Mouse (Mus musculus) hindbrain, embryonic 11.5 days (tissue): Measurements from ENCODE around the gene Ddx18. TPM values are rescaled to one million over a fixed set of nuclear protein-coding genes. Genes with fewer than 3 reads are reported as not detected.

Source experiments
- ATAC-seq: fragments of 200-750 bp; cut with Nextera tagmentation; 2 replicates; pipeline ENCODE4 v1.8.0; 2017; ENCODE audit warnings: mild to moderate bottlenecking, moderate TSS enrichment, moderate library complexity; ENCODE audit not compliant: low FRiP score
- DNase-seq: peaks from one replicate; pipeline ENCODE4 v3.0.0-alpha.2; 2015; ENCODE audit warnings: low spot score
- H3K27ac ChIP-seq: fragments of 300-500 bp; sonication (generic); 2 replicates; pipeline ENCODE4 v1.5.1; 2014; ENCODE audit warnings: mild to moderate bottlenecking, low read depth, low read length
- H3K27me3 ChIP-seq: fragments of 300-500 bp; sonication (generic); 2 replicates; pipeline ENCODE4 v1.6.1; 2014; ENCODE audit warnings: mild to moderate bottlenecking, low read length, moderate library complexity, mixed read lengths; ENCODE audit not compliant: control insufficient read depth, insufficient read depth
- H3K36me3 ChIP-seq: fragments of 300-500 bp; sonication (generic); 2 replicates; pipeline ENCODE4 v1.6.1; 2014; ENCODE audit warnings: mild to moderate bottlenecking, low read length, moderate library complexity, mixed read lengths; ENCODE audit not compliant: control insufficient read depth, insufficient read depth
- H3K4me1 ChIP-seq: fragments of 300-500 bp; sonication (generic); replicated peaks from 2 replicates; pipeline ENCODE4 v1.6.1; 2014; ENCODE audit warnings: low read length, mixed read lengths; ENCODE audit not compliant: control insufficient read depth, insufficient read depth
- H3K4me2 ChIP-seq: fragments of 300-500 bp; sonication (generic); replicated peaks from 2 replicates; pipeline ENCODE4 v1.6.1; 2014; ENCODE audit warnings: mild to moderate bottlenecking, low read depth, low read length
- H3K4me3 ChIP-seq: fragments of 300-500 bp; sonication (generic); 2 replicates; pipeline ENCODE4 v1.5.1; 2014; ENCODE audit warnings: low read depth, low read length
- H3K9ac ChIP-seq: fragments of 300-500 bp; sonication (generic); 2 replicates; pipeline ENCODE4 v1.6.1; 2014; ENCODE audit warnings: low read depth, low read length
- H3K9me3 ChIP-seq: fragments of 300-500 bp; sonication (generic); 2 replicates; pipeline ENCODE4 v1.6.1; 2016; ENCODE audit warnings: low read length; ENCODE audit not compliant: control insufficient read depth
- WGBS: fragments of 180-500 bp; shearing (Covaris S2); extraction: QIAGEN DNeasy Blood & Tissue Kit; methylation state at CpG from one replicate; pipeline ENCODE4 v1.1.7; 2014; 5-methylcytosine and 5-hydroxymethylcytosine counted together
- polyA plus RNA-seq: library from polyadenylated mRNA; unstranded; fragments of >200 nt; fragmentation: Nextera tagmentation; extraction: Ambion mirVana; gene quantifications from 2 replicates; pipeline ENCODE4 v1.2.1, GENCODE M21; 2014

Ddx18 gene
- polyA plus RNA-seq, 1 experiment from 2014 or later: 70.2 TPM

DNA sequence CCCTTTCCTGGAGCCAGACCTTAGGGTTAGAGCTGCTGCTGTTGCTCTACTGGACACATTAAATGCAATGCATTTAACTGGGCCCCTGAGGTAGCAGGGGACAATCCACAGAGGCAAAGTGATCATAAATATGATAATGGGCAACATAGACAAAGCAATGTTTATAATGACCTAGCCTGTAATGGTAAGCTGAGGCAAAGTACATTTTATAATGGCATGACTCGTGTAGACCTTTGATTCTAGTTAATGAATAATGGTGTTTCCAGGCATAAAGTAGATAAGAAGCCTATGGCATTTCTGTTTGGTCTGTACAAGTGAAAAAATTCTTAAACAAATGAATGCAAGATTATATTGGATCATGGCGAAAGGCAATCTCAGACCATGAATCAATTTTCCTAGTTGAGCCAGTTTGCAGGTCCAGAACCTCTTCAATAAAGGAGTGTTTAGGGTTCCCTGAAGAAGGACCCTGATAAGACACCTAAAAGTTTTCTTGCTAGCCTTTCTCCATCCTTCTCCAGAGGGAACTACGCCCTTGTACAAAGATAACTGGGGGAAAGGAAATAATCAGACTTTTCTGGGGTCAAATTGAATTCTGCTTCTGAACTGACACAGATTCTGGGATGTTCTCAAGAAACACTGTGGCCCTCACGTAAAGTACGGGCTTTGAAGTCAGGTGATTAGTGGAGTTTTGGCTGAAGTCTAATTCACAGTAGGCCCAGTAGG, 13.5 kb upstream of the Ddx18 start:
- DNase-seq (no peak), ATAC-seq (no peak)
- H3K4me2 ChIP-seq: no peak overlapping the region
- no peaks in the 10 kb centered on the region for H3K27me3 ChIP-seq
- H3K9me3 ChIP-seq: no peaks in the 10 kb centered on the region
- no peak overlapping the region for H3K27ac ChIP-seq
- 91% methylated on average over 5 of the region's 5 CpGs for WGBS
- no peak overlapping the region for H3K4me3 ChIP-seq
- H3K9ac ChIP-seq: no peak overlapping the region
- no peaks in the 10 kb centered on the region for H3K4me1 ChIP-seq
- no peaks in the 10 kb centered on the region for H3K36me3 ChIP-seq

DNA sequence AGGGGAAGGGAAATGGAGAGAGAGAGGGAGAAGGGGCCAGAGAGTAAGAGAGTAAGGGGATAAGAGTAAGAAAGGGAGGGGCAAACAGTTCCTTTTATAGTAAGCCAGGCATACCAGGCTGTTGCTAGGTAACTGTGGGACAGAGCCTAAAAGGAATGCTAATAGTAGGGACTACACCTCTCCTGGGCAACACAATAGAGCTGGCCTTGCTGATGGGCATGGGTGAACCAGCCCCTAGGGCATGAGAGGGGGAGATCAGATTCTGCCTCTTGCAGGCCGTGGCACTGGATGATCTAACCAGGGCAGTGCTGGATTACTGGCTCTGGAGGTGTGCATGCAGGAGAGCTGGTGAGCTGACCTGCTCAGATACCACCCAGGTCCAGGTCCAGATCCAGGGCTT, 9.7 kb upstream of the Ddx18 start:
- ATAC-seq: no peak
- Histone ChIP-seq H3K4me2 (no peak overlapping the region), H3K27me3 (no peaks in the 10 kb centered on the region), H3K27ac (no peak overlapping the region), H3K9ac (no peak overlapping the region), H3K36me3 (no peaks in the 10 kb centered on the region), H3K9me3 (no peaks in the 10 kb centered on the region), H3K4me3 (no peak overlapping the region), H3K4me1 (no peaks in the 10 kb centered on the region)
- 28% methylated on average over 1 of the region's 1 CpGs for WGBS
- DNase-seq: no peak

DNA sequence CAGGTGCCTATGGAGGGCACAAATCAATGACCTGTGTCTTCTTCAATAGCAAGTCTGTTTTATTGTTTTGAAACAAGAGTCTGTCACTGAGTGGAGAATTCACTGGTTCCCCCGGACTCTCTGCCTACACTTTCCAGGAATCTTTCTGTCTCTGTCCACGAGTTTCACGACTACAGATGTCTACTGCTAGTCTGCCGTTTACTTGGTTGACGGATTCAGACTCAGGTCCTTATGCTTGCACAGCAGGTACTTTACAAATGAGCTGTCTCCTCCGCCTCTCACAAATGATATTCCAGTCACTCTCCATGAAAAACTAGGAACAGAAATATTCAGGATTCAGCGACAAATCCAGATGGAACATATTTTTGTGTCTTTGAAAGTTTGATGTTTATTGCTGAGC, 2.7 kb upstream of the Ddx18 start:
- no peaks in the 10 kb centered on the region for H3K9me3 ChIP-seq
- DNase-seq: no peak
- no peaks in the 10 kb centered on the region for H3K4me1 ChIP-seq
- no peak for ATAC-seq
- H3K27me3 ChIP-seq: no peaks in the 10 kb centered on the region
- 86% methylated on average over 7 of the region's 7 CpGs for WGBS
- no peak overlapping the region for H3K4me3 ChIP-seq
- H3K27ac ChIP-seq: no peak overlapping the region
- H3K36me3 ChIP-seq: no peaks in the 10 kb centered on the region
- H3K9ac ChIP-seq: no peak overlapping the region
- no peak overlapping the region for H3K4me2 ChIP-seq

DNA sequence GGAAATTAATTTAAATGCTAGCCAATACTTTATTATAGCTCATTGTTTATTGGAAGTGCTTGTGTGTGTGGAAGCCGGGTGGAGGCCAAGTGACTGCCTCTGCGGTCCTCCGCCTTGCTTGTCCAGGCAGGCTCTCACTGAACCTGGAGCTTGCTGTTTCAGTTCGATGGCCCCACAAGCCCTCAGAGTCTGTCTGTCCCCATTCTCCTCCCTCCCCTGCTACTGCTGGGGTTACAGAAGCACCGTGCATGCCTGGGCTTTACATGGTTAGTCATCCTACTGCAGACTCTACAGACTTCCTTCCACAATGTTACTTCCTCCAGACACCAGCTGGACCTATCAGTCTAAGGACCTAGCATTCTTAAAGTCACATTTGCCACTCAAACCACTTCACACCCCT, 9.9 kb downstream of the Ddx18 start:
- peaks cover 28% of the 10 kb centered on the region for H3K36me3 ChIP-seq
- H3K27ac ChIP-seq: no peak overlapping the region
- WGBS: 90% methylated on average over 5 of the region's 5 CpGs

DNA sequence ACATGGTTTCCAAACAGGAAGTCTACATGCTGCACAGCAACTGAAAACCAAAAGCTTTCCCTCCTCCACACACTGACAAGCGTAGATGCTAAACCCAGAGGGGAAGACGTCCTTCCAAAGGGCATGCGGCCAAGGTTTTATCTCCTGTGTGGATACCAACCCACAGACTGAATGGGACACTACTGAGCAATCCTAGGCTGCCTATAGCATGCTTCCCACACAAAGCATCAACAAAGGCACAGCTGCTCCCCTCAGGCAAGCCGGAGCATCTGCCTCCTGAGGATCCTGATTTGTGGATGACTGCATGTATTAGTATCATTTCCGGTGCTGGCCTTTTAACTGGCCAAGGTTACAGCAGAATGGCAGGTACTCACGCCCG, 16.3 kb downstream of the Ddx18 start:
- ATAC-seq: no peak; the same call in 1 of the 2 replicates
- Histone ChIP-seq H3K27me3 (no peaks in the 10 kb centered on the region), H3K4me1 (no peaks in the 10 kb centered on the region), H3K36me3 (peaks cover 8% of the 10 kb centered on the region; the same call in 1 of the 2 replicates), H3K4me3 (no peak overlapping the region), H3K9ac (no peak overlapping the region), H3K27ac (no peak overlapping the region), H3K4me2 (no peak overlapping the region), H3K9me3 (no peaks in the 10 kb centered on the region)
- 85% methylated on average over 7 of the region's 7 CpGs for WGBS
- DNase-seq: peak; percentile 7

More for the DNA sequence above, 9.9 kb downstream of the Ddx18 start:
- Histone ChIP-seq H3K4me2 (no peak overlapping the region), H3K27me3 (no peaks in the 10 kb centered on the region), H3K4me1 (no peaks in the 10 kb centered on the region), H3K9ac (no peak overlapping the region), H3K9me3 (no peaks in the 10 kb centered on the region), H3K4me3 (no peak overlapping the region)
- no peak for DNase-seq
- no peak for ATAC-seq

DNA sequence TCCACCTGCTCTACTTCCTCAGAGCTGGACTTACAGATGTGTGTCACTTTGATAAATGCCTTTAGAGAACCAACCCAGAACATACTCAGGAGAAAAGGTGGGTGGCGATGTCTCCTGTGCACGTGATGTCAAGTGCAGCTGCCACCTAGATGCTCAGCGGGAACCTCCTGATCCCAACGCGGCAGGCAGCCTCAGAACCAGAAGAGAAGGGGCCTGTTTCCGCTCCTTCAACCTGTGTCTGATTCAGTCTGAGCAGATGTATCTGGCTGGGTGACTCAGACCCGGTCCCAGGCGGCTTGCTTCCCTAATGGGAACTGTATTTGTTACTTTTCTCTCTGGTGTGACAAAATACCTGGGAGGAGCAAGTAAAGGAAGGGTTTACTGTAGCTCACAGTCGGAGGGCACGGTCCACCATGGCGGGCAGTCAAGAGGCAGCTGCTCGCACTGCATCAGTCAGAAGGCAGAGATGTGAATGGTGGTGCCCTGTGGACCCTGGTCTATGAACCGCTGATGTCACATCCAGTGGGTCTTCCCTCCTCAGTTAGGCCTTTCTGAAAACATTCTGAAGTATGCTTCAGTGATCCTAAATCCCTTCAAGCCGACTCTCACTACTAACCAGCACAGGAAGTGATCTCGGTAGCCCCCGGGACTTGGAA, 16.9 kb downstream of the Ddx18 start:
- H3K27me3 ChIP-seq: no peaks in the 10 kb centered on the region
- DNase-seq: no peak
- no peak overlapping the region for H3K4me3 ChIP-seq
- no peak for ATAC-seq
- peaks cover 5% of the 10 kb centered on the region; the same call in 1 of the 2 replicates for H3K36me3 ChIP-seq
- 87% methylated on average over 16 of the region's 16 CpGs for WGBS
- H3K9ac ChIP-seq: no peak overlapping the region
- H3K4me1 ChIP-seq: no peaks in the 10 kb centered on the region
- no peak overlapping the region for H3K27ac ChIP-seq
- H3K4me2 ChIP-seq: no peak overlapping the region
- H3K9me3 ChIP-seq: no peaks in the 10 kb centered on the region

DNA sequence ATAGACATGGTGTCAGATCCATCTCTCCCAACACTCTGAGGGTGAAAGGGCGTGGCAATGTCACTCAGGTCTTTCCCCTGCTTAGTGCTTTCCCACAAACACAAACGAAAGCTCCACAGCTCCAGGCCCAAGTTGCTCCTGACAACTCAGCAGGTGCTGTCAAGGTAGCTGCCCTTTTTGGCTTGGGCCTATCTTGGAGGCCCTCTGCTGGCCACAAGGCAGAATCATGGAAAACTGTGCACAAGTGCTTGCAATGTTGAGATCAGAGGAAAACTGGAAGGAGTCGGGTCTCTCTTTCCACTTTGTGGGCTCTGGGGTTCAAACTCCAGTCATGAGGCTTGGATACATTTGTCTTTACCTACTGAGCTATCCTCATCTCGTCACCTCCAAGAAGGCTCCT, 18.3 kb downstream of the Ddx18 start:
- 78% methylated on average over 4 of the region's 4 CpGs for WGBS
- Histone ChIP-seq H3K27ac (no peak overlapping the region), H3K9me3 (no peaks in the 10 kb centered on the region), H3K4me3 (no peak overlapping the region), H3K27me3 (no peaks in the 10 kb centered on the region), H3K4me1 (no peaks in the 10 kb centered on the region), H3K36me3 (peaks cover 5% of the 10 kb centered on the region; the same call in 1 of the 2 replicates), H3K9ac (no peak overlapping the region), H3K4me2 (no peak overlapping the region)
- DNase-seq: peak; percentile 6
- ATAC-seq: no peak

DNA sequence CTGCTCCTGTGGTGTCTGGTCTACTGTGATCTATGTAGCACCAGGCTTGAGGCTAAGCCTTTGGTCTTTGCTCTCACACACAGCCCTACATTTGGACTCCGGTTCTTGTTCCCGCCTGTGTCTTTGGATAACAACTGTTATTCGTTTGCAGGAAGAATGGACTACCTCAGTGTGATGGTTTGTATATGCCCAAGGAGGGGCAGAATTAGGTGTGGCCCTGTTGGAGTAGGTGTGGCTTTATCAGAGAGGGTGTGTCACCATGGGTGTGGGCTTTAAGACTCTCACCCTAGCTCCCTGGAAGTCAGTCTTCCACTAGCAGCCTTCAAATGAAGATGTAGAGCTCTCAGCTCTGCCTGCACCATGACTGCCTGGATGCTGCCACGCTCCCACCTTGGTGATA, 19.1 kb downstream of the Ddx18 start:
- H3K4me1 ChIP-seq: no peaks in the 10 kb centered on the region
- H3K9ac ChIP-seq: no peak overlapping the region
- ATAC-seq: no peak
- H3K27ac ChIP-seq: no peak overlapping the region
- 91% methylated on average over 4 of the region's 4 CpGs for WGBS
- H3K4me3 ChIP-seq: no peak overlapping the region
- H3K4me2 ChIP-seq: no peak overlapping the region
- no peaks in the 10 kb centered on the region for H3K36me3 ChIP-seq
- H3K27me3 ChIP-seq: no peaks in the 10 kb centered on the region
- no peaks in the 10 kb centered on the region for H3K9me3 ChIP-seq
- DNase-seq: no peak

DNA sequence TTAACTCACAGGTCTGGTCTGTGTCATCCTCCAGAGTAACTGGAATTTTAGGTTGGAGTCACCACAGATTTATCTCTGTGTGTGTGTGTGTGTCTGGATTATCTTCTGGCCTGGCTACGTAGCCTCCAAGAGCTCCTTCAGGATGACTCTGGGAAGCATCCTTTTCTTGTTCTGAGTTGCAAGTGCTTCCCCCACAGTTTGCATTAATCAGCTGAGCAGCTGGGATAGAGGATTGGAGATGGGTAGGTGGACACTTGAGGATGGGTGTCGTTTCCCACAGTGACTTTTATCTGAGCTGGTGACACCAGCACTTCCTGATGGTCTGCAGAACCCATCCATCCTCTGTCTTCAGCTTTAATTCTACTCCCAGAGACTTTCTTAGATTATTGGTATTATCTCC, 20.9 kb downstream of the Ddx18 start:
- H3K9ac ChIP-seq: no peak overlapping the region
- no peak overlapping the region for H3K4me3 ChIP-seq
- H3K9me3 ChIP-seq: no peaks in the 10 kb centered on the region
- DNase-seq (no peak), ATAC-seq (no peak)
- WGBS: 73% methylated on average over 2 of the region's 2 CpGs
- H3K4me2 ChIP-seq: no peak overlapping the region
- H3K27me3 ChIP-seq: no peaks in the 10 kb centered on the region
- no peaks in the 10 kb centered on the region for H3K4me1 ChIP-seq
- H3K27ac ChIP-seq: no peak overlapping the region
- H3K36me3 ChIP-seq: no peaks in the 10 kb centered on the region
